Mouse (Mus musculus): ENCODE data around the gene Fam83e. TPM values are rescaled to one million over a fixed set of nuclear protein-coding genes. Genes with fewer than 3 reads are reported as not detected.

Fam83e gene
- polyA plus RNA-seq, 1 experiment: 1.1 TPM

DNA sequence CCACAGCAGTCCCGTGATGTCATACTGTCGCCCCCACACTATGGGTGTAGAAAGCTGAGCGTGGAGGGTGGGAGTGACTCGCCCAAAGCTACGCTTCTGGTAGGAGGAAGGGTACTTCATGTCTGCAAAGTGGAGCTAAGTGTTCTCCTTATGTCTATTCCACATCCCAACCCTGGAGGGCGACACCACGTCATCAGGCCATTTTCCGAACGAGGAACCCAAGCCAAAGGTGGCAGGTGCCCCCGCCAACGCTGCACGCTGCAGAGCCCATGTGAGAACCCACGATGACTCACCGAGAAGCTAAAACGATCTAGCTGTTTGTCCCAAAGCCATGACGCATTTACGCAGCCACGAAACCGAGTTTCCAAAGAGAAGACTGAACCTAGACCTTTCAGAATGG is 21.3 kb downstream of the Fam83e start:
- Histone ChIP-seq H3K4me3 (replicated peaks; ENCODE audit: control insufficient read depth, low read depth, low read length) (peak overlapping the region; percentile 72), H3K27ac (ENCODE audit: control insufficient read depth, insufficient read depth, low read depth, low read length, poor library complexity) (no peak overlapping the region), H3K4me1 (ENCODE audit: control insufficient read depth, insufficient read depth, low read length) (peaks cover 4% of the 10 kb centered on the region; the same call in 1 of the 2 replicates)
- TF ChIP-seq POLR2A (IDR thresholded peaks at IDR 0.05; ENCODE audit: borderline replicate concordance, control insufficient read depth, low read depth, low read length) (no peak), CTCF (IDR thresholded peaks at IDR 0.05; ENCODE audit: control insufficient read depth, insufficient read depth, low read length) (peak; percentile 14; the same call in 1 of the 2 replicates)
- WGBS: 8% methylated on average over 19 of the region's 19 CpGs

GRCm38 (mm10) chr7:45744387-45744786 is 23.4 kb downstream of the Fam83e start:
- 51% methylated on average over 2 of the region's 2 CpGs for WGBS

DNA sequence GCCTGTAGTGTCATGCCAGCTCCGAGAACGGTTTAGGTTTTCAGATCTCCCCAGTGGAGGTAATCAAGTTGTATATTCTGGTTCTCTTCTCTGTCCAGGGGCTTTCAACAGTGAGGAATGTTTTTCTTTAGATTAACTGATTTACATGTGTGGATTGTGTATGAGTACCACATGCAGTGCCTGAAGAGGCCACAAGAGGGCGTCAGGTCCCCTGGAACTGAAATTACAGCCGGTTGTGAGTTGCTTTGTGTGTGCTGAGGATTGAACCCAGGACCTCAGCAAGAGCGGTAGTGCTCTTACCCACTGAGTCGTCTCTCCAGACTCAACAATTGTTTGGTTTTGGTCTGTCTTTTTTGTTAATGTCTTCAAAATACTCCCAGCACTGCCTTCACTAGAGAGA is 25.5 kb downstream of the Fam83e start:
- 79% methylated on average over 6 of the region's 6 CpGs for WGBS
- Histone ChIP-seq H3K4me1 (ENCODE audit: control insufficient read depth, insufficient read depth, low read length) (peaks cover 3% of the 10 kb centered on the region; the same call in 1 of the 2 replicates), H3K27ac (ENCODE audit: control insufficient read depth, insufficient read depth, low read depth, low read length, poor library complexity) (no peak overlapping the region), H3K4me3 (replicated peaks; ENCODE audit: control insufficient read depth, low read depth, low read length) (no peak overlapping the region)
- TF ChIP-seq POLR2A (IDR thresholded peaks at IDR 0.05; ENCODE audit: borderline replicate concordance, control insufficient read depth, low read depth, low read length) (no peak), CTCF (IDR thresholded peaks at IDR 0.05; ENCODE audit: control insufficient read depth, insufficient read depth, low read length) (peak; percentile 48)

More at GRCm38 (mm10) chr7:45744387-45744786, 23.4 kb downstream of the Fam83e start:
- Histone ChIP-seq H3K4me3 (replicated peaks; ENCODE audit: control insufficient read depth, low read depth, low read length) (no peak overlapping the region), H3K27ac (ENCODE audit: control insufficient read depth, insufficient read depth, low read depth, low read length, poor library complexity) (no peak overlapping the region), H3K4me1 (ENCODE audit: control insufficient read depth, insufficient read depth, low read length) (peaks cover 4% of the 10 kb centered on the region; the same call in 1 of the 2 replicates)
- no peak for TF ChIP-seq POLR2A (IDR thresholded peaks at IDR 0.05; ENCODE audit: borderline replicate concordance, control insufficient read depth, low read depth, low read length)
- no peak for TF ChIP-seq CTCF (IDR thresholded peaks at IDR 0.05; ENCODE audit: control insufficient read depth, insufficient read depth, low read length)

- no peak overlapping the region for H3K4me3 ChIP-seq (replicated peaks; ENCODE audit: control insufficient read depth, low read depth, low read length)
- TF ChIP-seq CTCF (IDR thresholded peaks at IDR 0.05; ENCODE audit: control insufficient read depth, insufficient read depth, low read length): no peak
- no peak for TF ChIP-seq POLR2A (IDR thresholded peaks at IDR 0.05; ENCODE audit: borderline replicate concordance, control insufficient read depth, low read depth, low read length)
- 87% methylated on average over 5 of the region's 5 CpGs for WGBS
- H3K27ac ChIP-seq (ENCODE audit: control insufficient read depth, insufficient read depth, low read depth, low read length, poor library complexity): no peak overlapping the region
- H3K4me1 ChIP-seq (ENCODE audit: control insufficient read depth, insufficient read depth, low read length): no peaks in the 10 kb centered on the region
Measured at GRCm38 (mm10) chr7:45747450-45747849, 26.4 kb downstream of the Fam83e start.

DNA sequence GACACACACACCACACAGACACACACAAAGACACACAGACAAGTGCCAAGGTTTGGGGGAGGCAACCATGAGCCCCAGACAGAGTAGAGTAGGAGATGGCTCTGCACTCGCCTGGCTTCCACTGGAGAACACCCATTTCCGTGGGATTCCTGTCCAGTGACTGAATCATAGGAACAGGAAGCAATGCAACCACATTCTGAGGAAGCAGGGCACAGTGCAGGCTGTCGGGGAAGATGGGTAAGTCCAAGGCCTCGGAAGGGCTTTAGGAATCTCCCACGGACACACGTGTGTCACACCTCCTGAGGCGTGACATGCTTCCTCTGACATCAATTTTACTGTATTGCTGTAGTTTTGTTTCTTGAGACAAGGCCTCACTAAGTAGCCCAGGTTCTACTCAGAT is 27.1 kb downstream of the Fam83e start:
- H3K4me1 ChIP-seq (ENCODE audit: control insufficient read depth, insufficient read depth, low read length): no peaks in the 10 kb centered on the region
- no peak overlapping the region for H3K27ac ChIP-seq (ENCODE audit: control insufficient read depth, insufficient read depth, low read depth, low read length, poor library complexity)
- WGBS: 53% methylated on average over 7 of the region's 7 CpGs
- no peak overlapping the region for H3K4me3 ChIP-seq (replicated peaks; ENCODE audit: control insufficient read depth, low read depth, low read length)
- TF ChIP-seq CTCF (IDR thresholded peaks at IDR 0.05; ENCODE audit: control insufficient read depth, insufficient read depth, low read length): no peak
- no peak for TF ChIP-seq POLR2A (IDR thresholded peaks at IDR 0.05; ENCODE audit: borderline replicate concordance, control insufficient read depth, low read depth, low read length)

- WGBS: 36% methylated on average over 10 of the region's 10 CpGs
Measured at GRCm38 (mm10) chr7:45749401-45749800, 28.4 kb downstream of the Fam83e start.

DNA sequence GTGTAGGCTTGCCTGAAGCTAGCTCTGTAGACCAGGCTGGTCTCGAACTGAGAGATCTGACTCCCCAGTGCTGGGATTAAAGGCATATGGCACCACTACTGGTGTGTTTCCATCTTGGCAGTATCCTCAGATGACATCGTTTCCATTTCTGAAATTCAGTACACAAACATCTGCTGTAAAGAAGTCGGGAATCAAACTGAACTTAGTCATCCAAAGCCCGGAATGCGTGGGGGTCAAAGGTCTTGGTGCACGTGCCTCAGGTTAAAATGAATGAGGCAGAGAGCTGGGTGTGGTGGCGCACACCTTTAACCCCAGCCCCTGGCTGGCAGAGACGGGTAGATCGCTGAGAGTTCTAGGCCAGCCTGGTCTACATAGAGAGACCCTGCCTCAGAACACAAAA is 29.1 kb downstream of the Fam83e start:
- Histone ChIP-seq H3K27ac (ENCODE audit: control insufficient read depth, insufficient read depth, low read depth, low read length, poor library complexity) (no peak overlapping the region), H3K4me1 (ENCODE audit: control insufficient read depth, insufficient read depth, low read length) (no peaks in the 10 kb centered on the region), H3K4me3 (replicated peaks; ENCODE audit: control insufficient read depth, low read depth, low read length) (no peak overlapping the region)
- no peak for TF ChIP-seq POLR2A (IDR thresholded peaks at IDR 0.05; ENCODE audit: borderline replicate concordance, control insufficient read depth, low read depth, low read length)
- TF ChIP-seq CTCF (IDR thresholded peaks at IDR 0.05; ENCODE audit: control insufficient read depth, insufficient read depth, low read length): no peak
- WGBS: 88% methylated on average over 9 of the region's 9 CpGs

More at GRCm38 (mm10) chr7:45749401-45749800, 28.4 kb downstream of the Fam83e start:
- TF ChIP-seq CTCF (IDR thresholded peaks at IDR 0.05; ENCODE audit: control insufficient read depth, insufficient read depth, low read length) (no peak), POLR2A (IDR thresholded peaks at IDR 0.05; ENCODE audit: borderline replicate concordance, control insufficient read depth, low read depth, low read length) (no peak)
- Histone ChIP-seq H3K27ac (ENCODE audit: control insufficient read depth, insufficient read depth, low read depth, low read length, poor library complexity) (no peak overlapping the region), H3K4me3 (replicated peaks; ENCODE audit: control insufficient read depth, low read depth, low read length) (no peak overlapping the region), H3K4me1 (ENCODE audit: control insufficient read depth, insufficient read depth, low read length) (no peaks in the 10 kb centered on the region)

- TF ChIP-seq POLR2A (IDR thresholded peaks at IDR 0.05; ENCODE audit: borderline replicate concordance, control insufficient read depth, low read depth, low read length) (no peak), CTCF (IDR thresholded peaks at IDR 0.05; ENCODE audit: control insufficient read depth, insufficient read depth, low read length) (no peak)
- H3K4me3 ChIP-seq (replicated peaks; ENCODE audit: control insufficient read depth, low read depth, low read length): no peak overlapping the region
- 72% methylated on average over 6 of the region's 6 CpGs for WGBS
- H3K4me1 ChIP-seq (ENCODE audit: control insufficient read depth, insufficient read depth, low read length): no peaks in the 10 kb centered on the region
- no peak overlapping the region for H3K27ac ChIP-seq (ENCODE audit: control insufficient read depth, insufficient read depth, low read depth, low read length, poor library complexity)
Measured at GRCm38 (mm10) chr7:45755703-45756102, 34.7 kb downstream of the Fam83e start.

GRCm38 (mm10) chr7:45759400-45759799 is 38.4 kb downstream of the Fam83e start:
- no peak for TF ChIP-seq CTCF (IDR thresholded peaks at IDR 0.05; ENCODE audit: control insufficient read depth, insufficient read depth, low read length)
- TF ChIP-seq POLR2A (IDR thresholded peaks at IDR 0.05; ENCODE audit: borderline replicate concordance, control insufficient read depth, low read depth, low read length): no peak
- WGBS: 22% methylated on average over 27 of the region's 27 CpGs
- Histone ChIP-seq H3K4me1 (ENCODE audit: control insufficient read depth, insufficient read depth, low read length) (no peaks in the 10 kb centered on the region), H3K4me3 (replicated peaks; ENCODE audit: control insufficient read depth, low read depth, low read length) (no peak overlapping the region), H3K27ac (ENCODE audit: control insufficient read depth, insufficient read depth, low read depth, low read length, poor library complexity) (no peak overlapping the region)

Measured in bone marrow, adult 2 months (tissue).